Mouse (Mus musculus): ENCODE measurements around the gene Wdr31.

DNA sequence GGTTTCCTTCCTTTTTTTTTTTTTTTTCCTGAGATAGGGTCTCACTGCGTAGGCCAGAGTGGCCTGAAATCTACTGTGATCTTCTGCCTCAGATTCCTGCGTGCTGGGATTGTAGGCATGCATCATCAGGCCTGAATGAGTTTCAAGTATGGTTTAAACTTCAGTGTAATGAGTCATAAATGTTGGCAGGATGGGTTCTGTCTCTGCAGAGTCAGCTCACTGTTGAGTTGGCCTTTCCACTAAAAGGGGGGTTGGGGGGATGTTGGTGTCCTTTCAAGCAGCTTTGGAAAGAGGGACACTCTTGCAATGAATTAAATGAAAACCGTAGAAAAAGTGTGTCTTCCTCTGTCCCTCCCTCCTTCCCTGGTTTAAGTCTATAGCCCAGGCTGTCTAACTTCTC, 71.7 kb downstream of the Wdr31 start:
- TF ChIP-seq CTCF (IDR thresholded peaks at IDR 0.05; ENCODE audit: low read depth) (no peak), EP300 (IDR thresholded peaks at IDR 0.05; ENCODE audit: low read depth) (no peak)
